Comparison of ENCODE assay signal across 9 mouse cellular contexts in genomic region chr13:59771257-59771656, GRCm38 (mm10). TPM values are rescaled to one million over a fixed set of nuclear protein-coding genes. Genes with fewer than 3 reads are reported as not detected.
A peak's percentile ranks its signal among the peaks of the same experiment; 100 is the strongest.
DNase-seq lines count a peak whose midpoint lies in the region; ATAC-seq lines count a peak whose summit lies in the region.
"Had no signal": no experiment of that assay in that cellular context is flagged by ENCODE, and none has a peak within 500 bp of the region (broad histone marks: within the 10 kb centered on the region; RNA-seq: fewer than 3 reads in every experiment).

No protein-coding gene starts in this region.

- H3K9me3 ChIP-seq in hindbrain, embryonic 13.5 days = no peaks in the 10 kb centered on the region

- H3K9ac ChIP-seq in hindbrain, embryonic 13.5 days = peak overlapping the region; percentile 81

- peak overlapping the region; percentile 96 for H3K27ac ChIP-seq in hindbrain, embryonic 13.5 days
- H3K27ac ChIP-seq in macrophage = peak overlapping the region; percentile 84

- 72% methylated on average over 9 of the region's 9 CpGs for WGBS in hindbrain, embryonic 13.5 days
- 1% methylated on average over 7 of the region's 9 CpGs for WGBS in macrophage (ENCODE audit: missing documents)

- ATAC-seq in hindbrain, embryonic 13.5 days (ENCODE audit: low FRiP score) = no peak

- DNase-seq in MN1 (ENCODE audit: low spot score) = peak; percentile 85
- DNase-seq in cerebellum, adult 11-12 months = peak; percentile 50
- peak; percentile 47 to 58 for DNase-seq in frontal cortex, postnatal 36 days (ENCODE audit: low spot score in 2 of 2)
- peak; percentile 58 to 62 for DNase-seq in left cerebral cortex, adult 18-20 months (ENCODE audit: low spot score in 2 of 2)
- DNase-seq in right cerebral cortex, postnatal 4 days = peak; percentile 67
- DNase-seq in embryo, embryonic 9.5 days (ENCODE audit: extremely low spot score) = no peak

- H3K4me2 ChIP-seq in hindbrain, embryonic 13.5 days = no peak overlapping the region

- H3K36me3 ChIP-seq in hindbrain, embryonic 13.5 days = peaks cover 42% of the 10 kb centered on the region
- H3K36me3 ChIP-seq in macrophage (ENCODE audit: inconsistent target) = peaks cover 41% of the 10 kb centered on the region

- H3K79me2 ChIP-seq in macrophage (ENCODE audit: inconsistent target) = peaks cover 35% of the 10 kb centered on the region

- no peaks in the 10 kb centered on the region for H3K27me3 ChIP-seq in hindbrain, embryonic 13.5 days

- H3K4me3 ChIP-seq in hindbrain, embryonic 13.5 days = no peak overlapping the region
- H3K4me3 ChIP-seq in macrophage (ENCODE audit: inconsistent target) = peak overlapping the region; percentile 38; the same call in 1 of the 2 replicates

- H3K4me1 ChIP-seq in hindbrain, embryonic 13.5 days (replicated peaks) = peaks cover 41% of the 10 kb centered on the region

RNA-seq across cellular contexts. Expression of gene Isca1, which starts 1.6 kb away (rescaled TPM):
- polyA plus RNA-seq in hindbrain, embryonic 13.5 days (2015; fragmentation: Nextera tagmentation; extraction: Ambion mirVana) = 159 and 160 TPM in 2 replicates
- 100 to 1,000 TPM; 155 to 161 TPM for total RNA-seq in left cerebral cortex, adult 18-20 months (2021)
- total RNA-seq in macrophage (2018; cell fraction: chromatin; rRNA removed) = 10 to 100 TPM; 10.7 to 73.4 (median 19.0) TPM
- 10 to 100 TPM; 27.1 to 62.6 (median 40.4) TPM for total RNA-seq in macrophage (2018; cell fraction: cytosol; rRNA removed)
- 10 to 100 TPM; 11.8 to 50.0 (median 18.7) TPM for total RNA-seq in macrophage (2018; cell fraction: nucleus; rRNA removed)
- 41.7 to 54.6 TPM (median 44.4 TPM) in 3 replicates for polyA plus RNA-seq in macrophage (2018)

RNA-seq across cellular contexts. Expression of gene Gm49354, which starts 10.8 kb away (rescaled TPM):
- polyA plus RNA-seq in hindbrain, embryonic 13.5 days (2015; fragmentation: Nextera tagmentation; extraction: Ambion mirVana) = not detected in 2 replicates
- total RNA-seq in left cerebral cortex, adult 18-20 months (2021) = not detected
- total RNA-seq in macrophage (2018; cell fraction: chromatin; rRNA removed) = not detected
- total RNA-seq in macrophage (2018; cell fraction: cytosol; rRNA removed) = not detected
- total RNA-seq in macrophage (2018; cell fraction: nucleus; rRNA removed) = not detected
- not detected in 3 replicates for polyA plus RNA-seq in macrophage (2018)
- total RNA-seq: layer of hippocampus, adult 18-20 months had no signal

RNA-seq across cellular contexts. Expression of gene 1700014D04Rik, which starts 24.7 kb away (rescaled TPM):
- polyA plus RNA-seq in hindbrain, embryonic 13.5 days (2015; fragmentation: Nextera tagmentation; extraction: Ambion mirVana) = 0.22 TPM in 1 of 2 replicates, not detected in the other
- 1 to 10 TPM; 1.6 to 2.7 TPM for total RNA-seq in left cerebral cortex, adult 18-20 months (2021)
- under 1 TPM in 1 of 26 experiments, not detected in 25; 0.18 TPM for total RNA-seq in macrophage (2018; cell fraction: chromatin; rRNA removed)
- not detected for total RNA-seq in macrophage (2018; cell fraction: cytosol; rRNA removed)
- total RNA-seq in macrophage (2018; cell fraction: nucleus; rRNA removed) = not detected
- not detected in 3 replicates for polyA plus RNA-seq in macrophage (2018)

RNA-seq across cellular contexts. Expression of gene Spata31d1d, which starts 39.7 kb away (rescaled TPM):
- not detected in 2 replicates for polyA plus RNA-seq in hindbrain, embryonic 13.5 days (2015; fragmentation: Nextera tagmentation; extraction: Ambion mirVana)
- total RNA-seq in left cerebral cortex, adult 18-20 months (2021) = not detected
- total RNA-seq in macrophage (2018; cell fraction: chromatin; rRNA removed) = not detected
- not detected for total RNA-seq in macrophage (2018; cell fraction: cytosol; rRNA removed)
- total RNA-seq in macrophage (2018; cell fraction: nucleus; rRNA removed) = not detected
- not detected in 3 replicates for polyA plus RNA-seq in macrophage (2018)
- total RNA-seq: layer of hippocampus, adult 18-20 months had no signal

RNA-seq across cellular contexts. Expression of gene Tut7, which starts 51.7 kb away (rescaled TPM):
- polyA plus RNA-seq in hindbrain, embryonic 13.5 days (2015; fragmentation: Nextera tagmentation; extraction: Ambion mirVana) = 51.5 and 53.1 TPM in 2 replicates
- 10 to 100 TPM; 53.5 to 60.4 TPM for total RNA-seq in left cerebral cortex, adult 18-20 months (2021)
- 100 to 1,000 TPM; 313 to 674 (median 547) TPM for total RNA-seq in macrophage (2018; cell fraction: chromatin; rRNA removed)
- 100 to 1,000 TPM in 23 of 26 experiments, 10 to 100 TPM in 3; 96.3 to 151 (median 112) TPM for total RNA-seq in macrophage (2018; cell fraction: cytosol; rRNA removed)
- total RNA-seq in macrophage (2018; cell fraction: nucleus; rRNA removed) = 100 to 1,000 TPM; 262 to 588 (median 342) TPM
- 81.0 to 150 TPM (median 103 TPM) in 3 replicates for polyA plus RNA-seq in macrophage (2018)
